8 mouse cellular contexts compared by ENCODE assay signal in genomic region chr3:88526157-88527131, GRCm38 (mm10). TPM values are rescaled to one million over a fixed set of nuclear protein-coding genes. Genes with fewer than 3 reads are reported as not detected.
DNase-seq lines count a peak whose midpoint lies in the region; ATAC-seq lines count a peak whose summit lies in the region.

No protein-coding gene starts in this region.

- H3K9me3 ChIP-seq in hindbrain, embryonic 16.5 days (ENCODE audit: control insufficient read depth, low read length), result no peaks in the 10 kb centered on the region

- peak overlapping the region; percentile 33 for H3K4me2 ChIP-seq in hindbrain, embryonic 16.5 days (ENCODE audit: low read length)

- ATAC-seq in hindbrain, embryonic 16.5 days, result peak; percentile 80
- peak; percentile 91 for ATAC-seq in megakaryocyte progenitor cell, adult 5-6 weeks (replicated peaks; ENCODE audit: poor library complexity)

- H3K9ac ChIP-seq in hindbrain, embryonic 16.5 days (ENCODE audit: low read depth, low read length), result peak overlapping the region; percentile 35; the same call in 1 of the 2 replicates

- H3K4me1 ChIP-seq in hindbrain, embryonic 16.5 days (ENCODE audit: control insufficient read depth, insufficient read depth, low read depth, low read length), result peaks cover 35% of the 10 kb centered on the region

- H3K36me3 ChIP-seq in hindbrain, embryonic 16.5 days (ENCODE audit: control insufficient read depth, insufficient read depth, low read length), result no peaks in the 10 kb centered on the region

- 33% methylated on average over 17 of the region's 17 CpGs for WGBS in hindbrain, embryonic 16.5 days

- DNase-seq in R1 (ENCODE audit: low read depth, low spot score), result peak; percentile 94
- peak; percentile 86 to 92 for DNase-seq in cerebellum, postnatal 25 days
- peak; percentile 87 for DNase-seq in gastrocnemius, adult 18-20 months (ENCODE audit: low spot score)
- peak; percentile 49 to 63 for DNase-seq in left cerebral cortex, adult 8-10 months (ENCODE audit: low spot score in 2 of 2)
- DNase-seq in right cerebral cortex, postnatal 10 days (ENCODE audit: low spot score in 2 of 2), result peak; percentile 87 to 88
- peak; percentile 89 for DNase-seq in urinary bladder, postnatal 14 days (ENCODE audit: low spot score)

- H3K27me3 ChIP-seq in hindbrain, embryonic 16.5 days (replicated peaks; ENCODE audit: control insufficient read depth, insufficient read depth, low read length), result no peaks in the 10 kb centered on the region

- H3K4me3 ChIP-seq in hindbrain, embryonic 16.5 days (ENCODE audit: low read length), result peak overlapping the region; percentile 18; the same call in 1 of the 2 replicates

- no peak overlapping the region for H3K27ac ChIP-seq in hindbrain, embryonic 16.5 days (ENCODE audit: low read depth, low read length)

RNA-seq across cellular contexts. Expression of gene Mex3a, which starts 5.8 kb away (rescaled TPM):
- total RNA-seq in gastrocnemius, adult 18-20 months (2021), result under 1 TPM; 0.17 to 0.18 TPM
- polyA plus RNA-seq in hindbrain, embryonic 16.5 days (2015; fragmentation: Nextera tagmentation; extraction: Ambion mirVana), result 20.4 and 22.1 TPM in 2 replicates
- total RNA-seq in left cerebral cortex, adult 8-10 months (2022), result 1 to 10 TPM; 2.3 to 3.1 (median 2.6) TPM
- 3.8 and 3.9 TPM in 2 replicates for total RNA-seq in megakaryocyte progenitor cell, adult 5-6 weeks (2015)
- total RNA-seq in megakaryocyte progenitor cell, adult 5-6 weeks (2017), result 1.7 and 2.8 TPM in 2 replicates

RNA-seq across cellular contexts. Expression of gene Lmna, which starts 16.7 kb away (rescaled TPM):
- total RNA-seq in gastrocnemius, adult 18-20 months (2021), result 10 to 100 TPM; 68.3 to 89.6 TPM
- 62.3 and 70.4 TPM in 2 replicates for polyA plus RNA-seq in hindbrain, embryonic 16.5 days (2015; fragmentation: Nextera tagmentation; extraction: Ambion mirVana)
- 10 to 100 TPM; 50.1 to 67.5 (median 60.3) TPM for total RNA-seq in left cerebral cortex, adult 8-10 months (2022)
- 2.3 and 2.6 TPM in 2 replicates for total RNA-seq in megakaryocyte progenitor cell, adult 5-6 weeks (2015)
- 5.8 and 9.8 TPM in 2 replicates for total RNA-seq in megakaryocyte progenitor cell, adult 5-6 weeks (2017)

RNA-seq across cellular contexts. Expression of gene Rab25, which starts 21.7 kb away (rescaled TPM):
- total RNA-seq in gastrocnemius, adult 18-20 months (2021), result not detected
- polyA plus RNA-seq in hindbrain, embryonic 16.5 days (2015; fragmentation: Nextera tagmentation; extraction: Ambion mirVana), result 0.15 TPM in 1 of 2 replicates, not detected in the other
- total RNA-seq in left cerebral cortex, adult 8-10 months (2022), result not detected
- total RNA-seq in megakaryocyte progenitor cell, adult 5-6 weeks (2015), result 0.17 TPM in 1 of 2 replicates, not detected in the other
- total RNA-seq in megakaryocyte progenitor cell, adult 5-6 weeks (2017), result 0.37 TPM in 1 of 2 replicates, not detected in the other

RNA-seq across cellular contexts. Expression of gene Lamtor2, which starts 26.4 kb away (rescaled TPM):
- total RNA-seq in gastrocnemius, adult 18-20 months (2021), result 10 to 100 TPM; 90.8 to 95.9 TPM
- 184 and 218 TPM in 2 replicates for polyA plus RNA-seq in hindbrain, embryonic 16.5 days (2015; fragmentation: Nextera tagmentation; extraction: Ambion mirVana)
- total RNA-seq in left cerebral cortex, adult 8-10 months (2022), result 100 to 1,000 TPM; 102 to 133 (median 110) TPM
- 42.4 and 46.4 TPM in 2 replicates for total RNA-seq in megakaryocyte progenitor cell, adult 5-6 weeks (2015)
- 93.9 and 115 TPM in 2 replicates for total RNA-seq in megakaryocyte progenitor cell, adult 5-6 weeks (2017)

RNA-seq across cellular contexts. Expression of gene Ubqln4, which starts 27.1 kb away (rescaled TPM):
- 10 to 100 TPM; 86.3 to 89.9 TPM for total RNA-seq in gastrocnemius, adult 18-20 months (2021)
- 40.1 and 44.4 TPM in 2 replicates for polyA plus RNA-seq in hindbrain, embryonic 16.5 days (2015; fragmentation: Nextera tagmentation; extraction: Ambion mirVana)
- total RNA-seq in left cerebral cortex, adult 8-10 months (2022), result 100 to 1,000 TPM; 121 to 142 (median 129) TPM
- 42.0 and 49.7 TPM in 2 replicates for total RNA-seq in megakaryocyte progenitor cell, adult 5-6 weeks (2015)
- 40.6 and 47.5 TPM in 2 replicates for total RNA-seq in megakaryocyte progenitor cell, adult 5-6 weeks (2017)

Comparison
In these comparisons a context has a peak if more than half of its experiments do, and no peak if none do; other contexts are left out.
1. RNA of gene Lmna, which starts 16.7 kb away (total RNA-seq): 68.3 to 89.6 TPM in gastrocnemius, adult 18-20 months and 50.1 to 67.5 TPM in left cerebral cortex, adult 8-10 months; 2.3 to 9.8 TPM in megakaryocyte progenitor cell, adult 5-6 weeks; every median in the first group is over 4 times any median in the second.
2. Peak in every context shown above with its lines, with median percentiles within 50 percentile points of each other: DNase-seq.